Comparison of ENCODE assay signal across 8 mouse cellular contexts in genomic region chr9:47574710-47575414, GRCm38 (mm10). TPM values are rescaled to one million over a fixed set of nuclear protein-coding genes. Genes with fewer than 3 reads are reported as not detected.
DNase-seq lines count a peak whose midpoint lies in the region; ATAC-seq and TF ChIP-seq lines count a peak whose summit lies in the region.

No protein-coding gene starts in this region.

- 0 out of 2 replicates have a peak, but pooled peaks have one; percentile 5 for TF ChIP-seq CTCF in lung, postnatal 0 days (IDR thresholded peaks at IDR 0.05)

- H3K27ac ChIP-seq in kidney, embryonic 15.5 days = 0 out of 2 replicates have a peak overlapping the region, but pooled peaks have one; percentile 1
- peak overlapping the region; percentile 55 for H3K27ac ChIP-seq in embryonic facial prominence, embryonic 12.5 days
- no peak overlapping the region for H3K27ac ChIP-seq in lung, postnatal 0 days (ENCODE audit: low read length)

- no peaks in the 10 kb centered on the region for H3K36me3 ChIP-seq in kidney, embryonic 15.5 days
- H3K36me3 ChIP-seq in embryonic facial prominence, embryonic 12.5 days = no peaks in the 10 kb centered on the region
- H3K36me3 ChIP-seq in lung, postnatal 0 days (ENCODE audit: insufficient read depth, low read length) = no peaks in the 10 kb centered on the region

- no peaks in the 10 kb centered on the region for H3K9me3 ChIP-seq in kidney, embryonic 15.5 days (replicated peaks)
- no peaks in the 10 kb centered on the region for H3K9me3 ChIP-seq in embryonic facial prominence, embryonic 12.5 days
- no peaks in the 10 kb centered on the region for H3K9me3 ChIP-seq in lung, postnatal 0 days (ENCODE audit: low read length)

- no peak overlapping the region for H3K9ac ChIP-seq in kidney, embryonic 15.5 days
- no peak overlapping the region for H3K9ac ChIP-seq in embryonic facial prominence, embryonic 12.5 days
- no peak overlapping the region for H3K9ac ChIP-seq in lung, postnatal 0 days (replicated peaks; ENCODE audit: low read depth)

- peaks cover 13% of the 10 kb centered on the region for H3K4me1 ChIP-seq in kidney, embryonic 15.5 days
- peaks cover 22% of the 10 kb centered on the region for H3K4me1 ChIP-seq in embryonic facial prominence, embryonic 12.5 days
- no peaks in the 10 kb centered on the region for H3K4me1 ChIP-seq in lung, postnatal 0 days (ENCODE audit: insufficient read depth, low read depth, low read length)

- WGBS in kidney, embryonic 15.5 days = 52% methylated on average over 7 of the region's 7 CpGs
- WGBS in embryonic facial prominence, embryonic 12.5 days = 38% methylated on average over 7 of the region's 7 CpGs
- WGBS in lung, postnatal 0 days = 55% methylated on average over 7 of the region's 7 CpGs

- ATAC-seq in kidney, embryonic 15.5 days (replicated peaks; ENCODE audit: low FRiP score) = peak; percentile 71
- ATAC-seq in embryonic facial prominence, embryonic 12.5 days (ENCODE audit: insufficient number of reproducible peaks, insufficient read depth, low FRiP score, low TSS enrichment) = 0 out of 2 replicates have a peak, but pooled peaks have one; percentile 55
- ATAC-seq in lung, postnatal 0 days = peak; percentile 85

- DNase-seq in kidney, adult 11 months = no peak
- DNase-seq in cerebellum, adult 9-10 months = peak; percentile 50
- peak; percentile 68 for DNase-seq in lung, postnatal 0 days (ENCODE audit: low spot score)
- DNase-seq in natural killer cell, adult 2 months (ENCODE audit: low spot score in 2 of 2) = no peak
- no peak for DNase-seq in frontal cortex, postnatal 25 days (ENCODE audit: low spot score in 2 of 2)
- no peak for DNase-seq in ovary, postnatal 10 days (ENCODE audit: low spot score)

- no peak overlapping the region for H3K4me2 ChIP-seq in kidney, embryonic 15.5 days
- H3K4me2 ChIP-seq in embryonic facial prominence, embryonic 12.5 days (replicated peaks) = no peak overlapping the region
- H3K4me2 ChIP-seq in lung, postnatal 0 days (replicated peaks; ENCODE audit: low read depth, low read length) = no peak overlapping the region

- TF ChIP-seq EP300 in lung, postnatal 0 days (IDR thresholded peaks at IDR 0.05) = peak; percentile 41; the same call in 1 of the 2 replicates

- no peak overlapping the region for H3K4me3 ChIP-seq in kidney, embryonic 15.5 days (replicated peaks)
- no peak overlapping the region for H3K4me3 ChIP-seq in embryonic facial prominence, embryonic 12.5 days
- no peak overlapping the region for H3K4me3 ChIP-seq in lung, postnatal 0 days (ENCODE audit: low read depth, low read length)

- H3K27me3 ChIP-seq in kidney, embryonic 15.5 days = peaks cover 15% of the 10 kb centered on the region
- H3K27me3 ChIP-seq in embryonic facial prominence, embryonic 12.5 days = peaks cover 7% of the 10 kb centered on the region; the same call in 1 of the 2 replicates
- H3K27me3 ChIP-seq in lung, postnatal 0 days (replicated peaks; ENCODE audit: insufficient read depth, low read length) = no peaks in the 10 kb centered on the region

RNA-seq across cellular contexts. Expression of gene Cadm1, which starts 44.9 kb away (rescaled TPM):
- 68.8 and 72.2 TPM in 2 replicates for polyA plus RNA-seq in kidney, embryonic 15.5 days (2015; fragmentation: Nextera tagmentation; extraction: Ambion mirVana)
- 73.9 and 77.4 TPM in 2 replicates for polyA plus RNA-seq in embryonic facial prominence, embryonic 12.5 days (2016; fragmentation: Nextera tagmentation; extraction: Ambion mirVana)
- polyA plus RNA-seq in lung, postnatal 0 days (2015; fragmentation: Nextera tagmentation; extraction: Ambion mirVana) = 84.9 and 89.2 TPM in 2 replicates

Comparison
In these comparisons a context has a peak if more than half of its experiments do, and no peak if none do; other contexts are left out.
1. DNase-seq: peak in cerebellum, adult 9-10 months (single experiment) and lung, postnatal 0 days (single experiment); none in kidney, adult 11 months (single experiment), natural killer cell, adult 2 months (0 of 2), frontal cortex, postnatal 25 days (0 of 2) and ovary, postnatal 10 days (single experiment).
2. Peak in every context shown above with its lines, with median percentiles within 50 percentile points of each other: ATAC-seq.